Mouse (Mus musculus) kidney, adult 2 months (tissue): ENCODE results near the gene Wdr24. TPM values are rescaled to one million over a fixed set of nuclear protein-coding genes. Genes with fewer than 3 reads are reported as not detected.

Experiments used
- DNase-seq: peaks from one replicate; pipeline ENCODE4 v3.0.0; 2021
- H3K27ac ChIP-seq: fragments of 200-500 bp; 2 replicates; pipeline ENCODE4 v1.5.1; 2012; ENCODE audit warnings: low read depth, low read length, control low read depth, inconsistent platforms; ENCODE audit not compliant: insufficient read depth
- H3K27me3 ChIP-seq: fragments of 200-500 bp; replicated peaks from 2 replicates; pipeline ENCODE4 v1.6.1; 2012; ENCODE audit warnings: mild to moderate bottlenecking, moderate library complexity, low read length, inconsistent platforms; ENCODE audit not compliant: control insufficient read depth, insufficient read depth
- H3K36me3 ChIP-seq: fragments of 200-500 bp; 2 replicates; pipeline ENCODE4 v1.6.1; 2012; ENCODE audit warnings: mild to moderate bottlenecking, moderate library complexity, low read length, inconsistent platforms; ENCODE audit not compliant: control insufficient read depth, insufficient read depth
- H3K4me1 ChIP-seq: fragments of 200-500 bp; 2 replicates; pipeline ENCODE4 v1.6.1; 2011; ENCODE audit warnings: low read length; ENCODE audit not compliant: control insufficient read depth, insufficient read depth
- H3K4me3 ChIP-seq: fragments of 200-500 bp; 2 replicates; pipeline ENCODE4 v1.5.1; 2011; ENCODE audit warnings: mild to moderate bottlenecking, low read depth, low read length, control low read depth; ENCODE audit not compliant: insufficient read depth
- CTCF ChIP-seq: fragments of 200-500 bp; conservative IDR thresholded peaks from 2 replicates; pipeline ENCODE4 v1.5.1; 2011; ENCODE audit warnings: low read depth, mild to moderate bottlenecking, control low read depth, low read length, moderate library complexity, mixed read lengths; ENCODE audit not compliant: insufficient read depth, insufficient read length
- POLR2A ChIP-seq: fragments of 200-500 bp; IDR thresholded peaks from one replicate; pipeline ENCODE4 v1.6.1; 2011; ENCODE audit warnings: low read depth, low read length, control low read depth
- WGBS: fragments of 180-500 bp; shearing (Covaris S2); methylation state at CpG from one replicate; pipeline ENCODE4 v1.1.7; 2018; 5-methylcytosine and 5-hydroxymethylcytosine counted together
- polyA plus RNA-seq: library from polyadenylated mRNA; depleted of rRNA; stranded (reverse); fragments of >200 nt; gene quantifications from 2 replicates; pipeline ENCODE4 v1.2.3, GENCODE M21; 2012

Wdr24 gene
- polyA plus RNA-seq, 1 experiment, result 34.9 TPM

- Histone ChIP-seq H3K36me3 (no peaks in the 10 kb centered on the region; the same call in 1 of the 2 replicates), H3K27ac (no peak within 1 kb of the TSS), H3K4me3 (no peak within 1 kb of the TSS), H3K4me1 (peaks cover 25% of the 10 kb centered on the region), H3K27me3 (no peaks in the 10 kb centered on the region)
- TF ChIP-seq CTCF (no peak), POLR2A (no peak)
- WGBS, result 88% methylated on average over 22 of the region's 22 CpGs
- DNase-seq, result no peak
Observed at GRCm38 (mm10) chr17:25841117-25841880, 17.9 kb downstream of the Wdr24 start, which contains the start of gene Gm20683. Gene Gm20683, minus strand, starts transcription at chr17:25841763.

GRCm38 (mm10) chr17:25842509-25842908, 19.1 kb downstream of the Wdr24 start:
- TF ChIP-seq POLR2A, result no peak
- 79% methylated on average over 3 of the region's 3 CpGs for WGBS
- H3K27ac ChIP-seq, result no peak overlapping the region
- H3K4me1 ChIP-seq, result peaks cover 20% of the 10 kb centered on the region
- no peak for DNase-seq
- H3K4me3 ChIP-seq, result no peak overlapping the region
- no peaks in the 10 kb centered on the region; the same call in 1 of the 2 replicates for H3K36me3 ChIP-seq
- H3K27me3 ChIP-seq, result no peaks in the 10 kb centered on the region

GRCm38 (mm10) chr17:25843122-25843521, 19.7 kb downstream of the Wdr24 start:
- peak overlapping the region; percentile 77; the same call in 1 of the 2 replicates for H3K27ac ChIP-seq
- H3K4me3 ChIP-seq, result peak overlapping the region; percentile 78
- no peaks in the 10 kb centered on the region; the same call in 1 of the 2 replicates for H3K36me3 ChIP-seq

GRCm38 (mm10) chr17:25843636-25844395, 20.4 kb downstream of the Wdr24 start:
- H3K27me3 ChIP-seq, result no peaks in the 10 kb centered on the region
- peak; percentile 52 for DNase-seq
- no peaks in the 10 kb centered on the region; the same call in 1 of the 2 replicates for H3K36me3 ChIP-seq
- no peak for TF ChIP-seq POLR2A
- TF ChIP-seq CTCF, result no peak
- peak overlapping the region; percentile 78 for H3K4me3 ChIP-seq
- WGBS, result under 1% methylated on average over 38 of the region's 38 CpGs
- H3K4me1 ChIP-seq, result peaks cover 13% of the 10 kb centered on the region
- peak overlapping the region; percentile 77 for H3K27ac ChIP-seq

More at GRCm38 (mm10) chr17:25843122-25843521, 19.7 kb downstream of the Wdr24 start:
- peaks cover 16% of the 10 kb centered on the region for H3K4me1 ChIP-seq
- TF ChIP-seq POLR2A (no peak), CTCF (no peak)
- H3K27me3 ChIP-seq, result no peaks in the 10 kb centered on the region
- 72% methylated on average over 4 of the region's 4 CpGs for WGBS
- DNase-seq, result no peak

- DNase-seq, result peak; percentile 98
- Histone ChIP-seq H3K36me3 (no peaks in the 10 kb centered on the region; the same call in 1 of the 2 replicates), H3K27ac (peak within 1 kb of the TSS; percentile 77), H3K27me3 (no peaks in the 10 kb centered on the region), H3K4me1 (peaks cover 11% of the 10 kb centered on the region), H3K4me3 (peak within 1 kb of the TSS; percentile 78)
- under 1% methylated on average over 21 of the region's 21 CpGs for WGBS
- TF ChIP-seq CTCF (peak; percentile 49), POLR2A (peak; percentile 64)
Observed at GRCm38 (mm10) chr17:25844396-25844901, 21.0 kb downstream of the Wdr24 start, which contains the start of gene Rhot2. Gene Rhot2, minus strand, starts transcription at chr17:25844851.

- H3K4me1 ChIP-seq, result peaks cover 11% of the 10 kb centered on the region; the same call in 1 of the 2 replicates
- H3K27me3 ChIP-seq, result no peaks in the 10 kb centered on the region
- DNase-seq, result no peak
- H3K27ac ChIP-seq, result no peak overlapping the region
- H3K4me3 ChIP-seq, result no peak overlapping the region
- WGBS, result 90% methylated on average over 6 of the region's 6 CpGs
- H3K36me3 ChIP-seq, result no peaks in the 10 kb centered on the region
- TF ChIP-seq POLR2A, result no peak
- TF ChIP-seq CTCF, result no peak
Observed at GRCm38 (mm10) chr17:25860229-25860628, 36.8 kb downstream of the Wdr24 start.
